Mouse (Mus musculus) forebrain, embryonic 15.5 days (tissue): ENCODE measurements around the gene Arhgef3. TPM values are rescaled to one million over a fixed set of nuclear protein-coding genes. Genes with fewer than 3 reads are reported as not detected.
"Not testable (repeated sequence)": the region's sequence is repeated elsewhere in the genome, so short reads cannot be mapped to it uniquely, and the experiment has no call there.

Experiments
- ATAC-seq: fragments of 200-750 bp; cut with Nextera tagmentation; replicated peaks from 2 replicates; pipeline ENCODE4 v1.8.0; 2017; ENCODE audit warnings: mild to moderate bottlenecking, moderate TSS enrichment, moderate library complexity
- H3K27ac ChIP-seq: fragments of 300-500 bp; sonication (generic); replicated peaks from 2 replicates; pipeline ENCODE4 v1.5.1; 2015; ENCODE audit warnings: mild to moderate bottlenecking, inconsistent platforms
- H3K27me3 ChIP-seq: fragments of 300-500 bp; sonication (generic); 2 replicates; pipeline ENCODE4 v1.6.1; 2015; ENCODE audit warnings: inconsistent platforms
- H3K36me3 ChIP-seq: fragments of 300-500 bp; sonication (generic); 2 replicates; pipeline ENCODE4 v1.6.1; 2015; ENCODE audit warnings: mild to moderate bottlenecking, inconsistent platforms
- H3K4me1 ChIP-seq: fragments of 300-500 bp; sonication (generic); 2 replicates; pipeline ENCODE4 v1.6.1; 2015; ENCODE audit warnings: inconsistent platforms
- H3K4me2 ChIP-seq: fragments of 300-500 bp; sonication (generic); replicated peaks from 2 replicates; pipeline ENCODE4 v1.6.1; 2015; ENCODE audit warnings: mild to moderate bottlenecking, inconsistent platforms
- H3K4me3 ChIP-seq: fragments of 300-500 bp; sonication (generic); 2 replicates; pipeline ENCODE4 v1.5.1; 2015; ENCODE audit warnings: mild to moderate bottlenecking, inconsistent platforms
- H3K9ac ChIP-seq: fragments of 300-500 bp; sonication (generic); replicated peaks from 2 replicates; pipeline ENCODE4 v1.6.1; 2015; ENCODE audit warnings: mild to moderate bottlenecking, inconsistent platforms
- H3K9me3 ChIP-seq: fragments of 300-500 bp; sonication (generic); 2 replicates; pipeline ENCODE4 v1.6.1; 2016; ENCODE audit warnings: inconsistent platforms
- WGBS: fragments of 180-500 bp; shearing (Covaris S2); methylation state at CpG from one replicate; pipeline ENCODE4 v1.1.7; 2015; ENCODE audit warnings: mixed read lengths; 5-methylcytosine and 5-hydroxymethylcytosine counted together
- polyA plus RNA-seq: library from polyadenylated mRNA; unstranded; fragments of >200 nt; fragmentation: Nextera tagmentation; extraction: Ambion mirVana; gene quantifications from 2 replicates; pipeline ENCODE4 v1.2.1, GENCODE M21; 2015

The Arhgef3 gene
- polyA plus RNA-seq, 1 experiment from 2014 or later, result 4.9 TPM

GRCm38 (mm10) chr14:27242769-27243168 is 128.1 kb downstream of the Arhgef3 start:
- H3K9ac ChIP-seq, result no peak overlapping the region
- H3K27ac ChIP-seq, result no peak overlapping the region
- H3K4me2 ChIP-seq, result no peak overlapping the region
- H3K4me1 ChIP-seq, result no peaks in the 10 kb centered on the region
- ATAC-seq, result no peak
- no peaks in the 10 kb centered on the region for H3K9me3 ChIP-seq
- no peaks in the 10 kb centered on the region for H3K36me3 ChIP-seq
- WGBS, result 90% methylated on average over 2 of the region's 2 CpGs
- no peak overlapping the region for H3K4me3 ChIP-seq
- no peaks in the 10 kb centered on the region for H3K27me3 ChIP-seq

GRCm38 (mm10) chr14:27243585-27243984 is 128.9 kb downstream of the Arhgef3 start:
- 83% methylated on average over 5 of the region's 5 CpGs for WGBS
- Histone ChIP-seq H3K4me1 (no peaks in the 10 kb centered on the region), H3K27ac (no peak overlapping the region), H3K4me3 (no peak overlapping the region), H3K27me3 (no peaks in the 10 kb centered on the region), H3K9ac (no peak overlapping the region), H3K4me2 (no peak overlapping the region), H3K9me3 (no peaks in the 10 kb centered on the region), H3K36me3 (no peaks in the 10 kb centered on the region)
- ATAC-seq, result no peak

GRCm38 (mm10) chr14:27244898-27245297 is 130.2 kb downstream of the Arhgef3 start:
- H3K36me3 ChIP-seq, result no peaks in the 10 kb centered on the region
- no peaks in the 10 kb centered on the region for H3K9me3 ChIP-seq

GRCm38 (mm10) chr14:27246424-27246823 is 131.7 kb downstream of the Arhgef3 start:
- WGBS, result 90% methylated on average over 5 of the region's 5 CpGs
- H3K4me2 ChIP-seq, result no peak overlapping the region
- H3K27me3 ChIP-seq, result no peaks in the 10 kb centered on the region
- no peak for ATAC-seq
- no peaks in the 10 kb centered on the region for H3K9me3 ChIP-seq
- no peak overlapping the region for H3K4me3 ChIP-seq
- no peak overlapping the region for H3K9ac ChIP-seq
- no peaks in the 10 kb centered on the region for H3K4me1 ChIP-seq
- H3K27ac ChIP-seq, result no peak overlapping the region
- H3K36me3 ChIP-seq, result no peaks in the 10 kb centered on the region

More at GRCm38 (mm10) chr14:27244898-27245297, 130.2 kb downstream of the Arhgef3 start:
- no peak overlapping the region for H3K9ac ChIP-seq
- no peak overlapping the region for H3K27ac ChIP-seq
- ATAC-seq, result no peak
- H3K27me3 ChIP-seq, result no peaks in the 10 kb centered on the region
- no peaks in the 10 kb centered on the region for H3K4me1 ChIP-seq
- no peak overlapping the region for H3K4me2 ChIP-seq
- H3K4me3 ChIP-seq, result no peak overlapping the region
- 85% methylated on average over 3 of the region's 3 CpGs for WGBS

- H3K27me3 ChIP-seq, H3K9ac ChIP-seq, ATAC-seq, H3K4me3 ChIP-seq, H3K4me2 ChIP-seq, H3K4me1 ChIP-seq, H3K27ac ChIP-seq, H3K36me3 ChIP-seq, H3K9me3 ChIP-seq: not testable (repeated sequence)
- WGBS, result 94% methylated on average over 10 of the region's 10 CpGs
Measured at GRCm38 (mm10) chr14:27246948-27247347, 132.2 kb downstream of the Arhgef3 start.

- no peak overlapping the region for H3K4me3 ChIP-seq
- WGBS, result 88% methylated on average over 1 of the region's 1 CpGs
Measured at GRCm38 (mm10) chr14:27249121-27249520, 134.4 kb downstream of the Arhgef3 start.

GRCm38 (mm10) chr14:27250281-27250789 is 135.6 kb downstream of the Arhgef3 start:
- no peaks in the 10 kb centered on the region for H3K36me3 ChIP-seq
- no peak overlapping the region for H3K27ac ChIP-seq
- no peak overlapping the region for H3K4me3 ChIP-seq
- WGBS, result 81% methylated on average over 7 of the region's 7 CpGs
- no peaks in the 10 kb centered on the region for H3K9me3 ChIP-seq
- no peak overlapping the region for H3K9ac ChIP-seq
- H3K4me1 ChIP-seq, result no peaks in the 10 kb centered on the region
- H3K4me2 ChIP-seq, result no peak overlapping the region
- no peak for ATAC-seq
- no peaks in the 10 kb centered on the region for H3K27me3 ChIP-seq

More at GRCm38 (mm10) chr14:27249121-27249520, 134.4 kb downstream of the Arhgef3 start:
- no peak for ATAC-seq
- H3K27me3 ChIP-seq, result no peaks in the 10 kb centered on the region
- H3K4me1 ChIP-seq, result no peaks in the 10 kb centered on the region
- H3K9me3 ChIP-seq, result no peaks in the 10 kb centered on the region
- no peak overlapping the region for H3K4me2 ChIP-seq
- no peak overlapping the region for H3K9ac ChIP-seq
- H3K27ac ChIP-seq, result no peak overlapping the region
- H3K36me3 ChIP-seq, result no peaks in the 10 kb centered on the region

GRCm38 (mm10) chr14:27253391-27253790 is 138.7 kb downstream of the Arhgef3 start:
- WGBS, result 93% methylated on average over 5 of the region's 5 CpGs
- no peaks in the 10 kb centered on the region for H3K36me3 ChIP-seq

GRCm38 (mm10) chr14:27262349-27262748 is 147.7 kb downstream of the Arhgef3 start:
- 60% methylated on average over 6 of the region's 6 CpGs for WGBS
- Histone ChIP-seq H3K4me2 (no peak overlapping the region), H3K4me3 (no peak overlapping the region), H3K27me3 (no peaks in the 10 kb centered on the region), H3K27ac (no peak overlapping the region), H3K9me3 (no peaks in the 10 kb centered on the region), H3K4me1 (no peaks in the 10 kb centered on the region), H3K9ac (no peak overlapping the region), H3K36me3 (no peaks in the 10 kb centered on the region)
- no peak for ATAC-seq

More at GRCm38 (mm10) chr14:27253391-27253790, 138.7 kb downstream of the Arhgef3 start:
- Histone ChIP-seq H3K9me3 (no peaks in the 10 kb centered on the region), H3K4me2 (no peak overlapping the region), H3K27me3 (no peaks in the 10 kb centered on the region), H3K4me3 (no peak overlapping the region), H3K9ac (no peak overlapping the region), H3K4me1 (no peaks in the 10 kb centered on the region), H3K27ac (no peak overlapping the region)
- no peak for ATAC-seq

- Histone ChIP-seq H3K27me3 (no peaks in the 10 kb centered on the region), H3K27ac (no peak overlapping the region), H3K9ac (no peak overlapping the region), H3K36me3 (no peaks in the 10 kb centered on the region), H3K4me3 (no peak overlapping the region), H3K9me3 (no peaks in the 10 kb centered on the region), H3K4me1 (peaks cover 5% of the 10 kb centered on the region), H3K4me2 (no peak overlapping the region)
- ATAC-seq, result no peak
- 47% methylated on average over 1 of the region's 1 CpGs for WGBS
Measured at GRCm38 (mm10) chr14:27266601-27267000, 151.9 kb downstream of the Arhgef3 start.

- whole genome bisulfite sequencing, result 55% methylated on average over 5 of the region's 5 CpGs
Measured at GRCm38 (mm10) chr14:27268137-27268536, 153.4 kb downstream of the Arhgef3 start.

GRCm38 (mm10) chr14:27268986-27269700 is 154.4 kb downstream of the Arhgef3 start:
- no peak for ATAC-seq
- WGBS, result 77% methylated on average over 16 of the region's 16 CpGs
- no peak overlapping the region for H3K4me2 ChIP-seq

More at GRCm38 (mm10) chr14:27268137-27268536, 153.4 kb downstream of the Arhgef3 start:
- Histone ChIP-seq H3K27ac (no peak overlapping the region), H3K4me2 (no peak overlapping the region), H3K9me3 (no peaks in the 10 kb centered on the region), H3K9ac (no peak overlapping the region), H3K4me1 (peaks cover 15% of the 10 kb centered on the region), H3K27me3 (no peaks in the 10 kb centered on the region), H3K36me3 (no peaks in the 10 kb centered on the region), H3K4me3 (no peak overlapping the region)
- ATAC-seq, result no peak

More at GRCm38 (mm10) chr14:27268986-27269700, 154.4 kb downstream of the Arhgef3 start:
- Histone ChIP-seq H3K27me3 (no peaks in the 10 kb centered on the region), H3K9ac (no peak overlapping the region), H3K27ac (no peak overlapping the region), H3K36me3 (no peaks in the 10 kb centered on the region), H3K9me3 (no peaks in the 10 kb centered on the region), H3K4me3 (no peak overlapping the region), H3K4me1 (peaks cover 15% of the 10 kb centered on the region)
